ENCODE assay signal across 8 mouse cellular contexts in the genomic region with DNA sequence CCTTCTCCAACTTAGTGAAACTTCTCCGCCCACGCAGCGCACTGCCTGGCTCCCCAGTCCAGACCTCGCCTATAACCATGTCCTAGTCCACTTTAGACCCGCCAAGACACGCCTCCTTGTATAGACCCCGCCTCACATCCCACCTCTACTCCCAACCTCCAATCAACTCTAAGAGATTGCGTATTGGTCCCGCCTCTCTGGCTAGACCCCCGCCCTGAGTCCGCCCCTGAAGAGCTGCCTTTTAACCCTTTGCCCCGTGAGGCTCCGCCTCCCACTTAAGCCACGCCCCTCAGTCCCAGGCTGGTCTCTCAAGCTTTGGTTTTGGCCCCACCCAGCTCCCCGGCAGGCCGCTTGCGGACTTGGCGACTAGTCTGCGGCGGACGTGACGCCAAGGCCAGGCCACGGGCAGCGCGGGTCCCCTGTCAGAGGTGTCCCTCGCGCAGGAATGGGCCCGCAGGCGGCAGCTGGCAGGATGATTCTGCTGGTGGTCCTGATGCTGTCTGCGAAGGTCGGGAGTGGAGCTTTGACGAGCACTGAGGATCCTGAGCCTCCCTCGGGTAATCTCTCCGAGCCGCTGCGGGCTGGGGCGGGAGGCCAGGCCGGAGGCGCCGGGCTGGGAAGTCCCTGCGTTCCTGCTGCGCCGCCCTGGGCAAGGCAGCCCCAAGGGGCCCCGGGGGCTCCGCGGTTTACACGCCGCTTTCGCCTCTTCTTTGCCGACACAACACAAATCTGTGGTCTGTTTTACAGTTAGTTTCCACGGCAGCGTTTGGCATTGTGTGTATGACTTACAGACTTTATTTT. TPM values are rescaled to one million over a fixed set of nuclear protein-coding genes. Genes with fewer than 3 reads are reported as not detected.
DNase-seq lines count a peak whose midpoint lies in the region; ATAC-seq lines count a peak whose summit lies in the region.

Gene Ifngr1 (plus strand): TSS at position 309 of the 801 bp plus-strand sequence.

- peak; percentile 100 for DNase-seq in adrenal gland, adult (ENCODE audit: inconsistent age in 2 of 2, low spot score in 1 of 2)
- DNase-seq in embryo, embryonic 10.5 days (ENCODE audit: low spot score), result peak; percentile 99
- DNase-seq in gastrocnemius, postnatal 14 days, result peak; percentile 99
- peak; percentile 93 to 98 for DNase-seq in left cerebral cortex, postnatal 10 days (ENCODE audit: extremely low spot score in 1 of 2, low spot score in 2 of 2)
- DNase-seq in right cerebral cortex, postnatal 25 days, result peak; percentile 94
- DNase-seq in urinary bladder, postnatal 4 days (ENCODE audit: low spot score in 2 of 2), result peak; percentile 99

- intact Hi-C loops in gastrocnemius, postnatal 14 days (cut with DNase I; ENCODE audit: low total_unique reads), result no loop called here
- intact Hi-C loops in left cerebral cortex, postnatal 10 days (cut with DNase I), result no loop called here

- ATAC-seq in inflammation-experienced regulatory T-cells, adult 6 months, result peak; percentile 94
- ATAC-seq in megakaryocyte-erythroid progenitor cell, adult 5-6 weeks (replicated peaks; ENCODE audit: low FRiP score, low TSS enrichment, poor library complexity, severe bottlenecking), result peak; percentile 92

RNA-seq across cellular contexts. Expression of gene Ifngr1, which starts in this region (rescaled TPM):
- 10 to 100 TPM; 30.3 to 46.9 TPM for total RNA-seq in gastrocnemius, postnatal 14 days (2021)
- polyA plus RNA-seq in inflammation-experienced regulatory T-cells, adult 6 months (2017; shearing (Covaris generic)), result 100 to 1,000 TPM; 221 to 397 (median 300) TPM
- 10 to 100 TPM; 13.3 to 16.2 TPM for total RNA-seq in left cerebral cortex, postnatal 10 days (2021)
- 162 and 163 TPM in 2 replicates for total RNA-seq in megakaryocyte-erythroid progenitor cell, adult 5-6 weeks (2014; fragmentation: Nextera tagmentation)
- total RNA-seq in megakaryocyte-erythroid progenitor cell, adult 5-6 weeks (2017), result 197 and 256 TPM in 2 replicates

Comparison
In these comparisons a context has a peak if more than half of its experiments do, and no peak if none do; other contexts are left out.
1. Peak in every context shown above with its lines: DNase-seq and ATAC-seq.